Mouse (Mus musculus) heart, adult 8-10 months (tissue): Measurements from ENCODE around the gene Ptprm. TPM values are rescaled to one million over a fixed set of nuclear protein-coding genes. Genes with fewer than 3 reads are reported as not detected.

Experiments
- DNase-seq: peaks from one replicate; pipeline ENCODE4 v3.0.0; 2022; ENCODE audit warnings: low spot score
- total RNA-seq, 4 experiments: library from RNA; stranded (reverse); gene quantifications; 2 replicates each; pipeline ENCODE4 v1.2.4; 2022

The Ptprm gene
- total RNA-seq, 4 experiments from 2014 or later, result 82.4 to 102 (median 88.8) TPM

- DNase-seq, result no peak
Observed at GRCm38 (mm10) chr17:66990761-66991160, 363.5 kb downstream of the Ptprm start.

- DNase-seq, result no peak
Observed at GRCm38 (mm10) chr17:66988014-66988413, 366.2 kb downstream of the Ptprm start.

- DNase-seq, result peak; percentile 22
Observed at GRCm38 (mm10) chr17:66981649-66982048, 372.6 kb downstream of the Ptprm start.

- DNase-seq, result no peak
Observed at GRCm38 (mm10) chr17:66979971-66980370, 374.3 kb downstream of the Ptprm start.

- no peak for DNase-seq
Observed at GRCm38 (mm10) chr17:66976490-66976889, 377.8 kb downstream of the Ptprm start.

- no peak for DNase-seq
Observed at GRCm38 (mm10) chr17:66972976-66973375, 381.3 kb downstream of the Ptprm start.

- DNase-seq, result no peak
Observed at GRCm38 (mm10) chr17:66960986-66961385, 393.3 kb downstream of the Ptprm start.

GRCm38 (mm10) chr17:66960557-66960956 is 393.7 kb downstream of the Ptprm start:
- no peak for DNase-seq

GRCm38 (mm10) chr17:66959815-66960214 is 394.4 kb downstream of the Ptprm start:
- DNase-seq, result no peak

GRCm38 (mm10) chr17:66958766-66959165 is 395.5 kb downstream of the Ptprm start:
- no peak for DNase-seq

GRCm38 (mm10) chr17:66944498-66944897 is 409.8 kb downstream of the Ptprm start:
- DNase-seq, result peak; percentile 34

- no peak for DNase-seq
Observed at GRCm38 (mm10) chr17:66943539-66943938, 410.7 kb downstream of the Ptprm start.

- no peak for DNase-seq
Observed at GRCm38 (mm10) chr17:66925611-66926010, 428.6 kb downstream of the Ptprm start.

- DNase-seq, result no peak
Observed at GRCm38 (mm10) chr17:66914696-66915095, 439.6 kb downstream of the Ptprm start.

GRCm38 (mm10) chr17:66912533-66912932 is 441.7 kb downstream of the Ptprm start:
- no peak for DNase-seq

GRCm38 (mm10) chr17:66912120-66912519 is 442.1 kb downstream of the Ptprm start:
- DNase-seq, result no peak

GRCm38 (mm10) chr17:66909901-66910300 is 444.4 kb downstream of the Ptprm start:
- no peak for DNase-seq

GRCm38 (mm10) chr17:66908921-66909320 is 445.3 kb downstream of the Ptprm start:
- no peak for DNase-seq

GRCm38 (mm10) chr17:66894181-66894580 is 460.1 kb downstream of the Ptprm start:
- DNase-seq, result no peak

GRCm38 (mm10) chr17:66891916-66892315 is 462.3 kb downstream of the Ptprm start:
- no peak for DNase-seq

- DNase-seq, result no peak
Observed at GRCm38 (mm10) chr17:66891067-66891862, 463.0 kb downstream of the Ptprm start.

- peak; percentile 43 for DNase-seq
Observed at GRCm38 (mm10) chr17:66882304-66882703, 472.0 kb downstream of the Ptprm start.

- no peak for DNase-seq
Observed at GRCm38 (mm10) chr17:66880969-66881701, 473.1 kb downstream of the Ptprm start.
